Mouse (Mus musculus) myocyte (in vitro differentiated cells): Measurements from ENCODE around the gene Cemip2. TPM values are rescaled to one million over a fixed set of nuclear protein-coding genes. Genes with fewer than 3 reads are reported as not detected.

Source experiments
- H3K27me3 ChIP-seq: one replicate; pipeline ENCODE4 v1.6.1; 2011; ENCODE audit not compliant: control insufficient read depth, insufficient read depth, insufficient read length
- H3K36me3 ChIP-seq: one replicate; pipeline ENCODE4 v1.6.1; 2011; ENCODE audit not compliant: control insufficient read depth, insufficient read depth
- H3K4me2 ChIP-seq: one replicate; pipeline ENCODE4 v1.6.1; 2011; ENCODE audit warnings: low read depth, control low read depth
- H3K4me3 ChIP-seq: one replicate; pipeline ENCODE4 v1.5.1; 2011; ENCODE audit warnings: mild to moderate bottlenecking, control low read depth, moderate library complexity
- H3K79me2 ChIP-seq: one replicate; pipeline ENCODE4 v1.6.1; 2011; ENCODE audit not compliant: control insufficient read depth, insufficient read depth
- H3ac ChIP-seq: one replicate; pipeline ENCODE4 v1.6.1; 2011; ENCODE audit not compliant: control insufficient read depth, insufficient read length
- CEBPB ChIP-seq: IDR thresholded peaks from 2 replicates; pipeline ENCODE4 v1.6.1; 2011; ENCODE audit warnings: mild to moderate bottlenecking, moderate library complexity; ENCODE audit not compliant: poor library complexity, insufficient read depth, severe bottlenecking
- E2F4 ChIP-seq: IDR thresholded peaks from one replicate; pipeline ENCODE4 v1.6.1; 2011; ENCODE audit warnings: mild to moderate bottlenecking, control low read depth, moderate library complexity; ENCODE audit not compliant: insufficient read depth
- MAX ChIP-seq: IDR thresholded peaks from one replicate; pipeline ENCODE4 v1.6.1; 2011; ENCODE audit warnings: low read depth, mild to moderate bottlenecking, control low read depth
- MYOD1 ChIP-seq, 3 experiments: IDR thresholded peaks; one replicate each; pipeline ENCODE4 v1.6.1; 2011; ENCODE audit warnings: control low read depth in 2 of 3, low read depth in 2 of 3, mild to moderate bottlenecking in 2 of 3, moderate library complexity in 1 of 3; ENCODE audit not compliant: insufficient read length in 2 of 3, control insufficient read depth in 1 of 3
- MYOG ChIP-seq, 3 experiments: IDR thresholded peaks; one replicate each; pipeline ENCODE4 v1.6.1; 2011; ENCODE audit warnings: control low read depth in 2 of 3, low read depth in 2 of 3, mild to moderate bottlenecking in 2 of 3; ENCODE audit not compliant: insufficient read length in 2 of 3, control insufficient read depth in 1 of 3, insufficient read depth in 1 of 3
- POLR2A ChIP-seq: IDR thresholded peaks from one replicate; pipeline ENCODE4 v1.6.1; 2011; ENCODE audit warnings: low read depth, mild to moderate bottlenecking, control low read depth, moderate library complexity; ENCODE audit not compliant: insufficient read length
- POLR2AphosphoS2 ChIP-seq: IDR thresholded peaks from one replicate; pipeline ENCODE4 v1.6.1; 2011; ENCODE audit warnings: low read depth, control low read depth; ENCODE audit not compliant: insufficient read length
- REST ChIP-seq: IDR thresholded peaks from one replicate; pipeline ENCODE4 v1.6.1; 2011; ENCODE audit warnings: mild to moderate bottlenecking, control low read depth, moderate library complexity; ENCODE audit not compliant: insufficient read depth, insufficient read length
- SRF ChIP-seq: IDR thresholded peaks from one replicate; pipeline ENCODE4 v1.6.1; 2011; ENCODE audit warnings: low read depth; ENCODE audit not compliant: control insufficient read depth, insufficient read length
- TCF12 ChIP-seq: IDR thresholded peaks from one replicate; pipeline ENCODE4 v1.6.1; 2011; ENCODE audit warnings: mild to moderate bottlenecking, control low read depth; ENCODE audit not compliant: poor library complexity, insufficient read depth, severe bottlenecking
- TCF3 ChIP-seq: IDR thresholded peaks from one replicate; pipeline ENCODE4 v1.6.1; 2011; ENCODE audit warnings: low read depth, control low read depth; ENCODE audit not compliant: insufficient read length
- USF1 ChIP-seq: IDR thresholded peaks from one replicate; pipeline ENCODE4 v1.6.1; 2011; ENCODE audit warnings: low read depth, mild to moderate bottlenecking, control low read depth, moderate library complexity
- polyA plus RNA-seq: library from polyadenylated mRNA; unstranded; fragments of >200 nt; fragmentation: generic; extraction: Trizol; gene quantifications from one replicate; pipeline ENCODE4 v1.2.1, GENCODE M21; 2012; ENCODE audit warnings: missing spikeins

The Cemip2 gene
- polyA plus RNA-seq, 1 experiment, result 14.5 TPM

DNA sequence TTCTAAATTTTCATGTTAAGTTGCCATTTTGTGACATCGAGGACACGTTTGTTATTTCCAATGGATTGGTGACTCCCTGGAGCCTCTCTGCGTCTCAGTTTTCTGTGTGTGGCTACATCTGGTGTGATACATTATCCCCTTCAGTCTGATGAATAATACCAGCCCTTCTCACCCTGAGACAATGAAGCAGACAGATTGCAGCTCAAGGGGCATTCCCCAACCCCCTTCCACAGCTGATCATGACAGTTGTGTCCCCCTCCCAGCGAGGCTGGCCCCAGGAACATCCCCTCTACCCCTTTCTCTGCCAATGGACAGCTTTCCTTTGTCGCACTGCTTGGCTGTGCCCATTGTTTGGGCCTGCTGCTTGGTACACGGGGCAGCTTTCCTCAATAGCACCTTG, 11.5 kb downstream of the Cemip2 start:
- H3K4me3 ChIP-seq, result no peak overlapping the region
- H3K4me2 ChIP-seq, result peak overlapping the region; percentile 70
- TF ChIP-seq MYOG (IDR thresholded peaks at IDR 0.05; ENCODE audit: control insufficient read depth in 1 of 3, insufficient read depth in 1 of 3, insufficient read length in 2 of 3, low read depth in 2 of 3) (peak in 2 of 3 experiments; percentile 42 to 71), POLR2AphosphoS2 (no peak), CEBPB (no peak), MYOD1 (IDR thresholded peaks at IDR 0.05; ENCODE audit: control insufficient read depth in 1 of 3, insufficient read length in 2 of 3, low read depth in 2 of 3) (peak in 2 of 3 experiments; percentile 59 to 72)
- no peak overlapping the region for H3ac ChIP-seq
- peaks cover 77% of the 10 kb centered on the region for H3K79me2 ChIP-seq
- H3K27me3 ChIP-seq, result no peaks in the 10 kb centered on the region
- peaks cover 11% of the 10 kb centered on the region for H3K36me3 ChIP-seq

DNA sequence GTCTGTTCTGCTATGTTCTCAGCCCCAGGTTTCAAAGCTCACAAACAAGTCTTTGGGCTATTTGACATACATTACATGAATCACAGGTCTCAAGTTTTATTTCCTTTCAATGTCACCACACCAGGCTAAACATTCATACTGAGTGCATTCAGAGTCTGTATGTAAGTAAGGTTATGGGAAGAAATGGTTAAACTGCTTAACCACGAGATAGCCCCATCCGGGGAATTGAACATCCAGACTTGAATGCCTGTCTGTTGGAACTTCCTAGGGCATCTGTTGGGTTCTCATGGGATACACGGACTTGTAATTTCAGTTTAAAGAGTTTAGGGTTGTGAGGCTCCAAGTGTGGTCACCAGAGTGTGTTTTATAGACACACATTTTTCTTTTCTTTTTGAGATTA, 13.2 kb downstream of the Cemip2 start:
- Histone ChIP-seq H3K4me2 (no peak overlapping the region), H3K36me3 (peaks cover 25% of the 10 kb centered on the region), H3K4me3 (no peak overlapping the region), H3ac (no peak overlapping the region), H3K79me2 (peaks cover 73% of the 10 kb centered on the region), H3K27me3 (no peaks in the 10 kb centered on the region)
- TF ChIP-seq TCF12 (no peak), POLR2A (no peak), MYOG (IDR thresholded peaks at IDR 0.05; ENCODE audit: control insufficient read depth in 1 of 3, insufficient read depth in 1 of 3, insufficient read length in 2 of 3, low read depth in 2 of 3) (no peak), USF1 (no peak), TCF3 (no peak), POLR2AphosphoS2 (no peak), MYOD1 (IDR thresholded peaks at IDR 0.05; ENCODE audit: control insufficient read depth in 1 of 3, insufficient read length in 2 of 3, low read depth in 2 of 3) (no peak), SRF (no peak), CEBPB (no peak), REST (no peak), MAX (no peak), E2F4 (no peak)

DNA sequence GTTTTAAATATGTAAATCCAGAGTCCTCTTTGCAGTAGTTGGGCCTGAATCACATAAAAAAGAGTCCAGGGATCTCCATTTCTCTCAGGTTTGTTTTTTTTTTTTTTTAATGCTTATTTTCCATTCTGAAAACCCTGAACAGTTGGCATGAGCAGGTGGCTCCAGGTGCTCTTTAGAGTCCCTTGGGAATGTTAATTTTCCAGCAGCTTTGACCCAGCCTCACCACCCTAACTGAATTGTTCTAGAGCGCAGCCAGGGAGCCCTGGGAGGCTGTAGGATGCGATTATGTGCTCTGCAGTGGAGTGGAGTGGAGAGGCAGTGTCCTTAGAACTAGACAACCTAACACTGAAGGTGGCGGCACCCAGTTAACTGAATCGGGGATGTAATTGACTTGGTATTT, 13.7 kb downstream of the Cemip2 start:
- no peak overlapping the region for H3K4me2 ChIP-seq
- no peak overlapping the region for H3ac ChIP-seq
- no peak for TF ChIP-seq MYOG (IDR thresholded peaks at IDR 0.05; ENCODE audit: control insufficient read depth in 1 of 3, insufficient read depth in 1 of 3, insufficient read length in 2 of 3, low read depth in 2 of 3)
- TF ChIP-seq TCF12, result no peak
- TF ChIP-seq POLR2A, result no peak
- no peak for TF ChIP-seq MYOD1 (IDR thresholded peaks at IDR 0.05; ENCODE audit: control insufficient read depth in 1 of 3, insufficient read length in 2 of 3, low read depth in 2 of 3)
- no peak for TF ChIP-seq E2F4
- no peak for TF ChIP-seq MAX
- TF ChIP-seq POLR2AphosphoS2, result no peak
- TF ChIP-seq CEBPB, result no peak
- TF ChIP-seq USF1, result no peak
- no peak for TF ChIP-seq REST
- TF ChIP-seq SRF, result no peak
- no peak for TF ChIP-seq TCF3
- H3K36me3 ChIP-seq, result peaks cover 25% of the 10 kb centered on the region
- peaks cover 69% of the 10 kb centered on the region for H3K79me2 ChIP-seq
- H3K4me3 ChIP-seq, result no peak overlapping the region
- no peaks in the 10 kb centered on the region for H3K27me3 ChIP-seq

DNA sequence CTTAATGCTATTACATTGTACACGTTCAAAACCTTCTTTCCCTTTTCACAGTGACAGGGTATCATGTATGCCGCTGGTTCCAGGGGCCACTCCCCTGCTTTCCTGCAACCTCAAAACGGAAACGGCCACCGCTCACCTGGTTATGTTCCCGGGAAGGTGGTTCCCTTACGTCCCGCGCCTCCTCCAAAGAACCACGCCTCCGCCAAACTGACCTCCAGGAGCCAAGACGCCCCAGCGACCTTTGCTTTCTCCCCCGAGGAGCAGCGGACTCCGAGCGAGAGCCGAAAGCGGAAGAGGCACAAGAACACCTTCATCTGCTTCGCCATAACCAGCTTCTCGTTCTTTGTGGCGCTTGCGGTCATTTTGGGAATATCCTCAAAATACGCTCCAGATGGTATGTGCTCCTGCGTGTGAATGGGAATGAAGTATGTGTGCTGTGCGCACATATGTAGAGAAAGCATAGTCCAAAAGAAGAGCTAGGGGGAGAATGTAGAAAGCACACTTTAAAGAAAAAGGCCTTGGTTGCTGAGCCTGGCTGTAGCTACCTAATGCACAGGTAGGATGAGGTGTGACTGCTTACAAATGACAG, 14.5 kb downstream of the Cemip2 start:
- Histone ChIP-seq H3K4me2 (no peak overlapping the region), H3K4me3 (no peak overlapping the region), H3ac (no peak overlapping the region), H3K79me2 (peaks cover 67% of the 10 kb centered on the region), H3K27me3 (no peaks in the 10 kb centered on the region), H3K36me3 (peaks cover 25% of the 10 kb centered on the region)
- no peak for TF ChIP-seq MAX
- no peak for TF ChIP-seq MYOG (IDR thresholded peaks at IDR 0.05; ENCODE audit: control insufficient read depth in 1 of 3, insufficient read depth in 1 of 3, insufficient read length in 2 of 3, low read depth in 2 of 3)
- TF ChIP-seq REST, result no peak
- TF ChIP-seq POLR2AphosphoS2, result no peak

DNA sequence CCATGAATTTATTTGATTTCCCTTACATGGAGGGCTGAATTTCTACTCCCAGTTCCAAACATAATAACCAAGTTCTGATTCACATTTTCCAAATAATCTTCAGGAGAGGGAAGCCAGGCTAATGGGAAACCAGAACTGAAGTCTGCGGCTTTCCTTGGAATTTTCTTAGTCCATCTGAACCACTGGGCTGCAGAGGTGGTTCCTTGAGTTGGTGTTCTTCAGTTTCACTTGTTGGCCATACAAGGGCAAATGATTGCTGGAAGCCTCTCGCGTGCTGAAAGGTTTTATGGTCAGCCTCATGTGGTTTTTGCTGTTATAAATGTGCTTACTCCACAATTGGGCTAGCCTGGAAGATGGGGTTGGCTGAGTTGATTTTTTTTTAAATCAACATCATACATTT, 16.4 kb downstream of the Cemip2 start:
- H3K79me2 ChIP-seq, result peaks cover 50% of the 10 kb centered on the region
- H3K36me3 ChIP-seq, result peaks cover 33% of the 10 kb centered on the region
- TF ChIP-seq USF1 (no peak), SRF (peak; percentile 91)
- H3K4me3 ChIP-seq, result no peak overlapping the region
- H3ac ChIP-seq, result no peak overlapping the region
- H3K4me2 ChIP-seq, result peak overlapping the region; percentile 8
- no peaks in the 10 kb centered on the region for H3K27me3 ChIP-seq
